Mouse (Mus musculus): Measurements from ENCODE around the gene Phtf2. TPM values are rescaled to one million over a fixed set of nuclear protein-coding genes. Genes with fewer than 3 reads are reported as not detected.

Phtf2 gene
- polyA plus RNA-seq, 1 experiment from 2014 or later, result 8.5 TPM

DNA sequence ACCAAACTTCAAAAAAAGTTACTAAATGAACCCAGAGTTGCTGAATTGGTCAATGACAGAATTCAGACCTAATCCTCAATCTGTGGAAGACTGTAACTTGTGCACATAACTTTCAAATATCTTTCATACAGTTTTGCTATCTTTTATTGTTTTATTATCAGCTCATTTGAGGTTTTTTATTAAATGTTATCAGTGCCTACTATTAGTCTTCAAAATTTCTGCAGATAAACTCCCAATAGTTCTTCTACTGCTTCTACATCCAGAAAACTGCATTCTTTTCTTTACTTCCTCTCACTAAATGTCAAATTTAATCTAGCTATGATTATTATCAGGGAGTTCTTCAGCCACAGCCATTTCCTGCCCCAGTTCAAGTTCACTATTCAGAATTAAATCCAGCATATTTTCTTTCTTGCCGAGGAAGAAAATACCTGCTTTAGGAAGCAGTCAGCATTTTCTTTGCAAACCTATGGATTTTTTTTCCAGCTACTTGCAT, 4.9 kb downstream of the Phtf2 start:
- Histone ChIP-seq H3K27ac (no peak overlapping the region), H3K4me1 (replicated peaks; ENCODE audit: insufficient read depth, low read length) (0 out of 2 replicates have a peak, but pooled peaks cover 3% of the 10 kb centered on the region), H3K27me3 (ENCODE audit: insufficient read depth, low read length) (no peaks in the 10 kb centered on the region), H3K9me3 (replicated peaks; ENCODE audit: low read length) (no peaks in the 10 kb centered on the region), H3K9ac (ENCODE audit: low read depth, low read length) (no peak overlapping the region), H3K4me3 (replicated peaks; ENCODE audit: low read depth, low read length) (no peak overlapping the region), H3K36me3 (ENCODE audit: insufficient read depth, low read length) (no peaks in the 10 kb centered on the region), H3K4me2 (ENCODE audit: low read length) (no peak overlapping the region)
- DNase-seq (ENCODE audit: low spot score) (no peak), ATAC-seq (replicated peaks; ENCODE audit: low FRiP score, low read depth) (no peak)
- 37% methylated on average over 1 of the region's 1 CpGs for WGBS
- no peak for TF ChIP-seq CTCF (IDR thresholded peaks at IDR 0.05; ENCODE audit: low read depth)

DNA sequence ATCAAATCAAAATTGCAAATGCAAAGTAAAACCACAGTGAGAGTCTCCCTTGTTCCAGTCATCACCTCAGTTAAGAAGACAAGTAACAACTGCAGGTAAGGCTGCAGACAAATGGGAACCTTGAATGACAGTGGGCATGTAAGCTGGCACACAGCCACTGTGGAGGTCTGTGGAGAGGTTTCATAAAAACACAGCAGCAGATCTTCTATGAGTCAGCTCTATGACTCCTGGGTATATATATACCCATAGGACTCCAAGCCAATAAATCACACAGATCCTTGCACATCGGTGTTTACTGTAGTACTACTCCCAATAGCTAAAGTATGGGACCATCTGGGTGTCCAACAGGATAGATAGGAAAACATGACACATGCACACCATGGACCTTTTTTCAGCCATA, 8.8 kb downstream of the Phtf2 start:
- TF ChIP-seq CTCF (IDR thresholded peaks at IDR 0.05; ENCODE audit: low read depth), result no peak
- ATAC-seq (replicated peaks; ENCODE audit: low FRiP score, low read depth), result no peak
- Histone ChIP-seq H3K27me3 (ENCODE audit: insufficient read depth, low read length) (no peaks in the 10 kb centered on the region), H3K9ac (ENCODE audit: low read depth, low read length) (no peak overlapping the region), H3K36me3 (ENCODE audit: insufficient read depth, low read length) (no peaks in the 10 kb centered on the region), H3K27ac (0 out of 2 replicates have a peak overlapping the region, but pooled peaks have one; percentile 8), H3K9me3 (replicated peaks; ENCODE audit: low read length) (no peaks in the 10 kb centered on the region), H3K4me3 (replicated peaks; ENCODE audit: low read depth, low read length) (no peak overlapping the region), H3K4me1 (replicated peaks; ENCODE audit: insufficient read depth, low read length) (0 out of 2 replicates have a peak, but pooled peaks cover 3% of the 10 kb centered on the region), H3K4me2 (ENCODE audit: low read length) (no peak overlapping the region)
- no peak for DNase-seq (ENCODE audit: low spot score)
- WGBS, result 48% methylated on average over 1 of the region's 1 CpGs

DNA sequence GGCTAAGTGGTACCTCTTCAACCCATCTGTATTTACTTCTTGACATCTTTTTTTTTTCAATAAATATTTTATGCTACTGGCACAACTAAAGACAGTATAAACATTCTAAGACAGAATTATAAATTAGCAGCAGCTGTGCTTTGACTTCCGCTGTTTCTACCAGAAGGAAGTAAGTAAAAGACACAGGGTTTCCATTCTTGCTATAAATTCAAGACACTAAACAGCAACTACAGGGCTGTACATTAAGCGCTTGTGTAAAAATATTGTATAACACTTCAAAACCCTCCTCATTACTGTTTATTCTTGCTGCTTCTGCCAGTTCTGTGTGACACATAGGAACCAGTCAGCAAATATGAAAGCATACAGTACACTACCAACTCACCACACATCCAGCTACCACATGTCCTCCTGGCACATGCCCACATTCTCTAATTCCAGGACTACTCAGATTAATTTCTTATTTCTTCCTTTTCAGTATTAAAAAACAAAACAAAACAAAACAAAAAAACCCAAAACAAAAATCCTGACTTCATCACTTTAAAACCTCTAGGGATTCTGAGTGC, 16.6 kb downstream of the Phtf2 start:
- Histone ChIP-seq H3K9ac (ENCODE audit: low read depth, low read length) (no peak overlapping the region), H3K27ac (peak overlapping the region; percentile 50; the same call in 1 of the 2 replicates)
- DNase-seq (ENCODE audit: low spot score), result peak; percentile 66

DNA sequence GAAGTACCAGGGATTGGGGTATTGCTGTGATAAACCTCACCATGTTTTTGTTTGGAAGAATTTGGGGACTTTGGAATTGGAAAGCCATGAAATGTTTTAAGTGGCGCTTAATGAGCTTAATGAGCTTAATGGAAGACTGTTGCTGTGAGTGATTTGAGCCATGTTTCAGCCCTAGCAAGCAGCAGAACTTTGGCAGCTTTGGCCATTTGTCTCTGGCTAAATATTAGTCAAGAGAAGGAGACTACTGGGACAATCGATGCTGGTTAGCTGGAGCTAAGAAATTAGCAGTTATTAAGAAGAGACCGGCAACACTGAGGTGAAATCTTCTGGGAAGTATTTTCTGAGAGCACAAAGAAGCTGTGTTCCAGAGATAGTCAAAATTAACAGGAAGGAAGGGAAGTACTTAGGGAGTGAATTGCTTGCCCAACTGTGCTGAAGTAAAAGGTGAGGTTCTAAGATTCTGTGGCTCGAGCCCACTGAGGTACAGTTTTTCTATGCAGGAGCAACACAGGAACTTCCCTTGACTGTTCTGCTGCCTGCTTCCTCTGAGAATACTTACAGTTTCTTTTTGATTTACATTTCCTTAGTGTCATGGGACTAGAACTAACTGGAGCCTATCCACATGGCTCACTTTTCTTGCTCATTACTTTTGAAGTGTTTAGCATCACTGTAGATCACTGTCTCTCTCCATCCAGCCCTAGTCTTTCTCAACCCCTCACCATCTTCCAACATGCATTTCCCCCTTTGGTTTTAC, 17.5 kb downstream of the Phtf2 start:
- no peak for TF ChIP-seq CTCF (IDR thresholded peaks at IDR 0.05; ENCODE audit: low read depth)
- Histone ChIP-seq H3K27ac (peak overlapping the region; percentile 47), H3K36me3 (ENCODE audit: insufficient read depth, low read length) (no peaks in the 10 kb centered on the region), H3K9me3 (replicated peaks; ENCODE audit: low read length) (no peaks in the 10 kb centered on the region), H3K4me1 (replicated peaks; ENCODE audit: insufficient read depth, low read length) (peaks cover 7% of the 10 kb centered on the region), H3K4me2 (ENCODE audit: low read length) (peak overlapping the region; percentile 6; the same call in 1 of the 2 replicates), H3K9ac (ENCODE audit: low read depth, low read length) (no peak overlapping the region), H3K4me3 (replicated peaks; ENCODE audit: low read depth, low read length) (no peak overlapping the region), H3K27me3 (ENCODE audit: insufficient read depth, low read length) (no peaks in the 10 kb centered on the region)
- ATAC-seq (replicated peaks; ENCODE audit: low FRiP score, low read depth), result no peak
- peak; percentile 61 for DNase-seq (ENCODE audit: low spot score)
- WGBS, result 43% methylated on average over 4 of the region's 4 CpGs

More for the DNA sequence above, 16.6 kb downstream of the Phtf2 start:
- peaks cover 7% of the 10 kb centered on the region for H3K4me1 ChIP-seq (replicated peaks; ENCODE audit: insufficient read depth, low read length)
- H3K27me3 ChIP-seq (ENCODE audit: insufficient read depth, low read length), result no peaks in the 10 kb centered on the region
- no peak overlapping the region for H3K4me2 ChIP-seq (ENCODE audit: low read length)
- ATAC-seq (replicated peaks; ENCODE audit: low FRiP score, low read depth), result no peak
- no peak overlapping the region for H3K4me3 ChIP-seq (replicated peaks; ENCODE audit: low read depth, low read length)
- H3K36me3 ChIP-seq (ENCODE audit: insufficient read depth, low read length), result no peaks in the 10 kb centered on the region
- no peaks in the 10 kb centered on the region for H3K9me3 ChIP-seq (replicated peaks; ENCODE audit: low read length)
- 59% methylated on average over 2 of the region's 2 CpGs for WGBS
- TF ChIP-seq CTCF (IDR thresholded peaks at IDR 0.05; ENCODE audit: low read depth), result no peak

- Histone ChIP-seq H3K27me3 (ENCODE audit: insufficient read depth, low read length) (no peaks in the 10 kb centered on the region), H3K27ac (no peak overlapping the region), H3K9me3 (replicated peaks; ENCODE audit: low read length) (no peaks in the 10 kb centered on the region), H3K36me3 (ENCODE audit: insufficient read depth, low read length) (no peaks in the 10 kb centered on the region), H3K4me2 (ENCODE audit: low read length) (no peak overlapping the region), H3K4me3 (replicated peaks; ENCODE audit: low read depth, low read length) (no peak overlapping the region), H3K9ac (ENCODE audit: low read depth, low read length) (no peak overlapping the region), H3K4me1 (replicated peaks; ENCODE audit: insufficient read depth, low read length) (peaks cover 7% of the 10 kb centered on the region)
- DNase-seq (ENCODE audit: low spot score) (no peak), ATAC-seq (replicated peaks; ENCODE audit: low FRiP score, low read depth) (no peak)
- 89% methylated on average over 2 of the region's 2 CpGs for whole genome bisulfite sequencing
- TF ChIP-seq CTCF (IDR thresholded peaks at IDR 0.05; ENCODE audit: low read depth), result no peak
Observed at GRCm38 (mm10) chr5:20861901-20862300, 20.0 kb downstream of the Phtf2 start.

- DNase-seq (ENCODE audit: low spot score), result no peak
- WGBS, result 86% methylated on average over 4 of the region's 4 CpGs
- Histone ChIP-seq H3K4me3 (replicated peaks; ENCODE audit: low read depth, low read length) (no peak overlapping the region), H3K4me1 (replicated peaks; ENCODE audit: insufficient read depth, low read length) (peaks cover 7% of the 10 kb centered on the region), H3K9me3 (replicated peaks; ENCODE audit: low read length) (no peaks in the 10 kb centered on the region), H3K4me2 (ENCODE audit: low read length) (no peak overlapping the region), H3K27me3 (ENCODE audit: insufficient read depth, low read length) (no peaks in the 10 kb centered on the region), H3K36me3 (ENCODE audit: insufficient read depth, low read length) (no peaks in the 10 kb centered on the region), H3K9ac (ENCODE audit: low read depth, low read length) (no peak overlapping the region), H3K27ac (no peak overlapping the region)
- no peak for TF ChIP-seq CTCF (IDR thresholded peaks at IDR 0.05; ENCODE audit: low read depth)
- no peak for ATAC-seq (replicated peaks; ENCODE audit: low FRiP score, low read depth)
Observed at GRCm38 (mm10) chr5:20860565-20860964, 21.4 kb downstream of the Phtf2 start.

Measured in kidney, postnatal 0 days (tissue).